Mouse (Mus musculus) G1E (cell line): Measurements from ENCODE around the gene Aqp9.

Experiments
- CTCF ChIP-seq: IDR thresholded peaks from 2 replicates; pipeline ENCODE4 v1.5.1; 2012; ENCODE audit warnings: low read depth, low read length, inconsistent platforms, mixed read lengths
- TAL1 ChIP-seq: conservative IDR thresholded peaks from 2 replicates; pipeline ENCODE4 v1.6.1; 2012; ENCODE audit warnings: low read depth, low read length, inconsistent platforms, mixed read lengths

GRCm38 (mm10) chr9:71092038-71092437 lies 76.4 kb downstream of the Aqp9 start:
- TF ChIP-seq CTCF (peak; percentile 35; the same call in 1 of the 2 replicates), TAL1 (no peak)
